In the genomic region with DNA sequence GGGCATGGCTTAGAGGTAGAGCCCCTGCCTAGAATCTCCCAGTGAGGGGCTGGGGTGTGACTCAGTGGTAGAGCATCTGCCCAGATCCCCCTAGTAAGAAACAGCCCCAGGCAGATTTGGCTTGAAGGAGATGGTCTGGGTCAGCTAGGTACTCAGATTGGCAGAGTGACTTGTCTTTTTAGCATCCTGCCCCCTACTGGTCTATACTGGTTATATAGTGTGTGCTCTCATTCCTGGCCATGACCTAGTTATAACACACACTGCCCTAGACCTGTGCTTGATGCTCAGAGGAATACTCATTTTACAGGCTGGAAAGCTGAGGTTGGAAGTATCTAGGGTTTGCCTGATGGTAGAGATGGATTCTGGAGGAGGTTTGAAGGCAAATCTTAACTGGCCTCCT, we compare ENCODE assay signal across 9 mouse cellular contexts. TPM values are rescaled to one million over a fixed set of nuclear protein-coding genes. Genes with fewer than 3 reads are reported as not detected.
A peak's percentile ranks its signal among the peaks of the same experiment; 100 is the strongest.
DNase-seq lines count a peak whose midpoint lies in the region; ATAC-seq and TF ChIP-seq lines count a peak whose summit lies in the region.
"Had no signal": no experiment of that assay in that cellular context is flagged by ENCODE, and none has a peak within 500 bp of the region (broad histone marks: within the 10 kb centered on the region; RNA-seq: fewer than 3 reads in every experiment).

No protein-coding gene starts in this region.

- H3K4me2 ChIP-seq in hindbrain, postnatal 0 days (ENCODE audit: low read depth, low read length), result no peak overlapping the region
- no peak overlapping the region for H3K4me2 ChIP-seq in hindbrain, embryonic 13.5 days
- H3K4me2 ChIP-seq in liver, embryonic 14.5 days (ENCODE audit: low read depth), result no peak overlapping the region
- H3K4me2 ChIP-seq: hindbrain, embryonic 15.5 days had no signal

- no peaks in the 10 kb centered on the region for H3K27me3 ChIP-seq in hindbrain, postnatal 0 days (ENCODE audit: insufficient read depth, low read length)
- H3K27me3 ChIP-seq in hindbrain, embryonic 13.5 days, result peaks cover 8% of the 10 kb centered on the region
- no peaks in the 10 kb centered on the region for H3K27me3 ChIP-seq in liver, embryonic 14.5 days (ENCODE audit: control insufficient read depth, insufficient read depth, low read length)

- 0 out of 2 replicates have a peak, but pooled peaks have one; percentile 48 for ATAC-seq in hindbrain, postnatal 0 days
- no peak for ATAC-seq in hindbrain, embryonic 13.5 days (ENCODE audit: low FRiP score)
- ATAC-seq in liver, embryonic 14.5 days (ENCODE audit: insufficient read depth), result no peak

- H3K36me3 ChIP-seq in hindbrain, postnatal 0 days (ENCODE audit: insufficient read depth, low read length), result no peaks in the 10 kb centered on the region
- no peaks in the 10 kb centered on the region for H3K36me3 ChIP-seq in hindbrain, embryonic 13.5 days
- no peaks in the 10 kb centered on the region for H3K36me3 ChIP-seq in liver, embryonic 14.5 days (replicated peaks; ENCODE audit: control insufficient read depth, insufficient read depth, low read depth)
- H3K36me3 ChIP-seq: hindbrain, embryonic 15.5 days had no signal

- no peaks in the 10 kb centered on the region; the same call in none of the 2 replicates for H3K4me1 ChIP-seq in hindbrain, postnatal 0 days (ENCODE audit: insufficient read depth, low read length)
- peaks cover 8% of the 10 kb centered on the region; the same call in 1 of the 2 replicates for H3K4me1 ChIP-seq in hindbrain, embryonic 13.5 days (replicated peaks)
- no peaks in the 10 kb centered on the region for H3K4me1 ChIP-seq in liver, embryonic 14.5 days (replicated peaks; ENCODE audit: control insufficient read depth in 2 of 2, insufficient read depth in 2 of 2, low read length in 1 of 2)

- peak; percentile 46 for TF ChIP-seq CTCF in hindbrain, postnatal 0 days (IDR thresholded peaks at IDR 0.05; ENCODE audit: low read depth)
- peak; percentile 53 for TF ChIP-seq CTCF in liver, embryonic 14.5 days (IDR thresholded peaks at IDR 0.05; ENCODE audit: low read depth)

- DNase-seq in hindbrain, postnatal 0 days (ENCODE audit: low spot score), result peak; percentile 50
- peak; percentile 83 for DNase-seq in 416B (ENCODE audit: low read depth)
- DNase-seq in ES-CJ7 (ENCODE audit: low read depth, low spot score), result peak; percentile 51
- peak in 1 of 3 experiments; percentile 23 for DNase-seq in liver, embryonic 14.5 days (ENCODE audit: low read depth in 3 of 3, low spot score in 3 of 3)
- DNase-seq in ovary, postnatal 10 days (ENCODE audit: low spot score), result no peak
- no peak for DNase-seq in testis, postnatal 14 days (ENCODE audit: low spot score)
- DNase-seq: gastrocnemius, postnatal 25 days had no signal

- TF ChIP-seq EP300 in liver, embryonic 14.5 days (IDR thresholded peaks at IDR 0.05; ENCODE audit: low read depth), result no peak

- no peak overlapping the region for H3K9ac ChIP-seq in hindbrain, postnatal 0 days (replicated peaks; ENCODE audit: low read length)
- no peak overlapping the region for H3K9ac ChIP-seq in hindbrain, embryonic 13.5 days
- no peak overlapping the region for H3K9ac ChIP-seq in liver, embryonic 14.5 days (replicated peaks)
- H3K9ac ChIP-seq: hindbrain, embryonic 15.5 days had no signal

- no peak overlapping the region for H3K27ac ChIP-seq in hindbrain, postnatal 0 days
- no peak overlapping the region for H3K27ac ChIP-seq in hindbrain, embryonic 13.5 days
- no peak overlapping the region for H3K27ac ChIP-seq in liver, embryonic 14.5 days
- H3K27ac ChIP-seq: hindbrain, embryonic 15.5 days had no signal

- H3K9me3 ChIP-seq in hindbrain, postnatal 0 days (ENCODE audit: low read length), result no peaks in the 10 kb centered on the region
- H3K9me3 ChIP-seq in hindbrain, embryonic 13.5 days, result no peaks in the 10 kb centered on the region
- H3K9me3 ChIP-seq in liver, embryonic 14.5 days (ENCODE audit: control insufficient read depth, low read length), result no peaks in the 10 kb centered on the region
- H3K9me3 ChIP-seq: hindbrain, embryonic 15.5 days had no signal

- H3K4me3 ChIP-seq in hindbrain, postnatal 0 days (ENCODE audit: low read length), result no peak overlapping the region
- no peak overlapping the region for H3K4me3 ChIP-seq in hindbrain, embryonic 13.5 days
- H3K4me3 ChIP-seq in liver, embryonic 14.5 days (ENCODE audit: insufficient read depth in 1 of 2, low read depth in 2 of 2, low read length in 2 of 2), result no peak overlapping the region
- H3K4me3 ChIP-seq: hindbrain, embryonic 15.5 days had no signal

RNA-seq across cellular contexts. Expression of gene Amz1, which starts 17.9 kb away (rescaled TPM):
- 11.8 and 12.6 TPM in 2 replicates for total RNA-seq in hindbrain, postnatal 0 days (2014; rRNA removed)
- polyA plus RNA-seq in hindbrain, postnatal 0 days (2015; fragmentation: Nextera tagmentation; extraction: Ambion mirVana), result 9.4 and 9.7 TPM in 2 replicates
- polyA plus RNA-seq in hindbrain, embryonic 13.5 days (2015; fragmentation: Nextera tagmentation; extraction: Ambion mirVana), result 2.2 and 2.7 TPM in 2 replicates
- 0.60 and 0.65 TPM in 2 replicates for polyA plus RNA-seq in liver, embryonic 14.5 days (2012; rRNA removed)
- 0.72 and 1.4 TPM in 2 replicates for polyA plus RNA-seq in liver, embryonic 14.5 days (2014; fragmentation: Nextera tagmentation; extraction: Ambion mirVana)

RNA-seq across cellular contexts. Expression of gene Brat1, which starts 37.1 kb away (rescaled TPM):
- total RNA-seq in hindbrain, postnatal 0 days (2014; rRNA removed), result 44.6 and 46.7 TPM in 2 replicates
- 17.9 and 18.1 TPM in 2 replicates for polyA plus RNA-seq in hindbrain, postnatal 0 days (2015; fragmentation: Nextera tagmentation; extraction: Ambion mirVana)
- polyA plus RNA-seq in hindbrain, embryonic 13.5 days (2015; fragmentation: Nextera tagmentation; extraction: Ambion mirVana), result 22.9 and 23.7 TPM in 2 replicates
- polyA plus RNA-seq in liver, embryonic 14.5 days (2012; rRNA removed), result 5.1 and 5.8 TPM in 2 replicates
- 4.5 and 5.2 TPM in 2 replicates for polyA plus RNA-seq in liver, embryonic 14.5 days (2014; fragmentation: Nextera tagmentation; extraction: Ambion mirVana)

RNA-seq across cellular contexts. Expression of gene Iqce, which starts 39.7 kb away (rescaled TPM):
- total RNA-seq in hindbrain, postnatal 0 days (2014; rRNA removed), result 19.1 and 43.1 TPM in 2 replicates
- 22.1 and 24.8 TPM in 2 replicates for polyA plus RNA-seq in hindbrain, postnatal 0 days (2015; fragmentation: Nextera tagmentation; extraction: Ambion mirVana)
- polyA plus RNA-seq in hindbrain, embryonic 13.5 days (2015; fragmentation: Nextera tagmentation; extraction: Ambion mirVana), result 26.0 and 26.3 TPM in 2 replicates
- polyA plus RNA-seq in liver, embryonic 14.5 days (2012; rRNA removed), result 3.8 and 4.6 TPM in 2 replicates
- 3.2 and 3.4 TPM in 2 replicates for polyA plus RNA-seq in liver, embryonic 14.5 days (2014; fragmentation: Nextera tagmentation; extraction: Ambion mirVana)

Comparison
In these comparisons a context has a peak if more than half of its experiments do, and no peak if none do; other contexts are left out.
1. DNase-seq: peak in hindbrain, postnatal 0 days (single experiment), 416B (single experiment) and ES-CJ7 (single experiment); none in ovary, postnatal 10 days (single experiment) and testis, postnatal 14 days (single experiment).